Comparison of ENCODE assay signal across 8 mouse cellular contexts in the genomic region with DNA sequence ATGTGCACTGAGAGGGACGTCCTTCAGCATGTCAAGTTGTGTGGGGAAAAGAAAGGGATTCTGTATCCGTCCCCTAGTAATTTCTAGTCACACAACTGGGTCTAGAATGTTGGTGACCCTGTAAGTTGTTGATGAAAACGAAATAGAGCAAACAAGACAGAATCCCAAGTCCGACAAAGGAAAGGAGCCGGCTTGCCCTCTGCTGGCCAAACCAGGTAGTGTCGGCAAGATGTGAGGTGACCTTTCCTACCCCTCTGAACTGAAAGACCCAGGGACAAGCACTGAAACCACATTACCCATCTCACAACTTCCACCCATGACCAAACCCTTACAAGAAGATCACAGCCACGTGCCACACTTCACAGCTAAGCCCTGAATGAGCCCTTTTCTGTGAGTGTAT. TPM values are rescaled to one million over a fixed set of nuclear protein-coding genes. Genes with fewer than 3 reads are reported as not detected.
A peak's percentile ranks its signal among the peaks of the same experiment; 100 is the strongest.
DNase-seq lines count a peak whose midpoint lies in the region; ATAC-seq and TF ChIP-seq lines count a peak whose summit lies in the region.

No protein-coding gene starts in this region.

- in situ Hi-C loops in ES-E14 (cut with MboI; ENCODE audit: low sequenced_read_pairs in 2 of 2, unreplicated experiment in 2 of 2) = no loop called here

- 10% methylated on average over 7 of the region's 7 CpGs for WGBS in kidney, embryonic 16.5 days
- 12% methylated on average over 7 of the region's 7 CpGs for WGBS in forebrain, postnatal 0 days

- no peak overlapping the region for H3K9ac ChIP-seq in kidney, embryonic 16.5 days (replicated peaks; ENCODE audit: low read length)
- no peak overlapping the region for H3K9ac ChIP-seq in ES-E14 (ENCODE audit: insufficient read depth, low read depth, low read length, poor library complexity, severe bottlenecking)
- no peak overlapping the region for H3K9ac ChIP-seq in forebrain, postnatal 0 days

- no peak overlapping the region for H3K4me2 ChIP-seq in kidney, embryonic 16.5 days (replicated peaks; ENCODE audit: low read depth, low read length)
- H3K4me2 ChIP-seq in forebrain, postnatal 0 days (ENCODE audit: low read depth) = no peak overlapping the region

- H3K27me3 ChIP-seq in kidney, embryonic 16.5 days (ENCODE audit: insufficient read depth, low read length) = no peaks in the 10 kb centered on the region
- H3K27me3 ChIP-seq in forebrain, postnatal 0 days (ENCODE audit: insufficient read depth, low read length) = no peaks in the 10 kb centered on the region

- no peaks in the 10 kb centered on the region for H3K36me3 ChIP-seq in kidney, embryonic 16.5 days (ENCODE audit: insufficient read depth, low read length)
- H3K36me3 ChIP-seq in ES-E14 (ENCODE audit: control insufficient read depth, insufficient read depth, low read length, poor library complexity, severe bottlenecking) = no peaks in the 10 kb centered on the region
- no peaks in the 10 kb centered on the region for H3K36me3 ChIP-seq in forebrain, postnatal 0 days (ENCODE audit: insufficient read depth)

- no peaks in the 10 kb centered on the region for H3K4me1 ChIP-seq in kidney, embryonic 16.5 days (ENCODE audit: insufficient read depth, low read length)
- no peaks in the 10 kb centered on the region for H3K4me1 ChIP-seq in ES-E14 (ENCODE audit: control insufficient read depth in 2 of 2, insufficient read depth in 2 of 2, low read length in 2 of 2, poor library complexity in 1 of 2)
- H3K4me1 ChIP-seq in forebrain, postnatal 0 days (ENCODE audit: insufficient read depth) = no peaks in the 10 kb centered on the region

- DNase-seq in kidney, adult 18-20 months = peak; percentile 79
- peak; percentile 61 for DNase-seq in ES-E14 (ENCODE audit: low read depth, low spot score)
- DNase-seq in c-Kit-positive CD71-positive TER-119-positive erythroid progenitor cells, embryonic 14.5 days (ENCODE audit: low spot score) = peak; percentile 34
- DNase-seq in forebrain, postnatal 0 days = no peak
- DNase-seq in layer of hippocampus, adult 2 months (ENCODE audit: low spot score in 2 of 2) = peak; percentile 44 to 81
- DNase-seq in spleen, postnatal 4 days (ENCODE audit: low spot score in 2 of 2) = peak; percentile 48 to 84

- peak; percentile 79 for TF ChIP-seq CTCF in forebrain, postnatal 0 days (IDR thresholded peaks at IDR 0.05; ENCODE audit: low read depth)
- peak; percentile 91 for TF ChIP-seq CTCF in layer of hippocampus, adult 2 months (conservative IDR thresholded peaks at IDR 0.05)

- H3K9me3 ChIP-seq in kidney, embryonic 16.5 days (ENCODE audit: low read length) = peaks cover 7% of the 10 kb centered on the region; the same call in 1 of the 2 replicates
- H3K9me3 ChIP-seq in ES-E14 (ENCODE audit: control insufficient read depth, insufficient read depth, low read depth, low read length) = no peaks in the 10 kb centered on the region
- no peaks in the 10 kb centered on the region for H3K9me3 ChIP-seq in forebrain, postnatal 0 days (ENCODE audit: low read length)

- no peak overlapping the region for H3K4me3 ChIP-seq in kidney, embryonic 16.5 days (ENCODE audit: low read length)
- H3K4me3 ChIP-seq in ES-E14 (ENCODE audit: insufficient read depth in 1 of 2, low read depth in 1 of 2, low read length in 2 of 2, poor library complexity in 1 of 2, severe bottlenecking in 1 of 2) = no peak overlapping the region
- H3K4me3 ChIP-seq in forebrain, postnatal 0 days (ENCODE audit: low read depth, low read length) = no peak overlapping the region
- no peak overlapping the region for H3K4me3 ChIP-seq in layer of hippocampus, adult 2 months

- no peak overlapping the region for H3K27ac ChIP-seq in kidney, embryonic 16.5 days (ENCODE audit: low read length)
- no peak overlapping the region for H3K27ac ChIP-seq in ES-E14 (ENCODE audit: insufficient read depth, low read depth, low read length, poor library complexity, severe bottlenecking)
- no peak overlapping the region for H3K27ac ChIP-seq in forebrain, postnatal 0 days (ENCODE audit: low read depth, low read length)
- no peak overlapping the region for H3K27ac ChIP-seq in layer of hippocampus, adult 2 months

- no peak for ATAC-seq in kidney, embryonic 16.5 days (ENCODE audit: low FRiP score, low TSS enrichment)
- ATAC-seq in forebrain, postnatal 0 days = no peak
- peak; percentile 77 for ATAC-seq in megakaryocyte, adult 5-6 weeks (ENCODE audit: poor library complexity, severe bottlenecking)

TF ChIP-seq in ES-E14, 5 proteins besides CTCF, POLR2A, EP300 and RAD21:
- 0 out of 2 replicates have a peak, but pooled peaks have one; percentile 1 for TF ChIP-seq ZC3H11A (IDR thresholded peaks at IDR 0.05; ENCODE audit: borderline replicate concordance, low read depth, low read length)
- TF ChIP-seq CHD2 (IDR thresholded peaks at IDR 0.05; ENCODE audit: low read depth, low read length) = no peak

RNA-seq across cellular contexts. Expression of gene Tbc1d30, which starts 20.1 kb away (rescaled TPM):
- 0.80 and 0.95 TPM in 2 replicates for polyA plus RNA-seq in kidney, embryonic 16.5 days (2015; fragmentation: Nextera tagmentation; extraction: Ambion mirVana)
- 0.45 and 0.58 TPM in 2 replicates for total RNA-seq in ES-E14 (2012; rRNA removed)
- total RNA-seq in forebrain, postnatal 0 days (2014; rRNA removed) = 34.7 and 36.0 TPM in 2 replicates
- 5.6 and 7.5 TPM in 2 replicates for polyA plus RNA-seq in forebrain, postnatal 0 days (2015; fragmentation: Nextera tagmentation; extraction: Ambion mirVana)
- 10 to 100 TPM; 37.0 to 37.2 TPM for total RNA-seq in layer of hippocampus, adult 2 months (2021)
- total RNA-seq in megakaryocyte, adult 5-6 weeks (2015) = 0.23 and 0.42 TPM in 2 replicates
- 0.40 and 1.8 TPM in 2 replicates for total RNA-seq in megakaryocyte, adult 5-6 weeks (2017)

RNA-seq across cellular contexts. Expression of gene Gns, which starts 34.0 kb away (rescaled TPM):
- 52.4 and 58.5 TPM in 2 replicates for polyA plus RNA-seq in kidney, embryonic 16.5 days (2015; fragmentation: Nextera tagmentation; extraction: Ambion mirVana)
- total RNA-seq in ES-E14 (2012; rRNA removed) = 61.0 and 79.8 TPM in 2 replicates
- total RNA-seq in forebrain, postnatal 0 days (2014; rRNA removed) = 44.7 and 67.8 TPM in 2 replicates
- polyA plus RNA-seq in forebrain, postnatal 0 days (2015; fragmentation: Nextera tagmentation; extraction: Ambion mirVana) = 31.4 and 40.4 TPM in 2 replicates
- 10 to 100 TPM; 78.8 to 83.5 TPM for total RNA-seq in layer of hippocampus, adult 2 months (2021)
- 41.1 and 48.9 TPM in 2 replicates for total RNA-seq in megakaryocyte, adult 5-6 weeks (2015)
- total RNA-seq in megakaryocyte, adult 5-6 weeks (2017) = 33.8 and 40.7 TPM in 2 replicates

Comparison
In these comparisons a context has a peak if more than half of its experiments do, and no peak if none do; other contexts are left out.
1. RNA of gene Tbc1d30, which starts 20.1 kb away (total RNA-seq): 37.0 to 37.2 TPM in layer of hippocampus, adult 2 months and 34.7 to 36.0 TPM in forebrain, postnatal 0 days; 0.45 to 0.58 TPM in ES-E14 and 0.23 to 1.8 TPM in megakaryocyte, adult 5-6 weeks; every median in the first group is over 10 times any median in the second.